Mouse (Mus musculus) spleen, embryonic (tissue): Measurements from ENCODE around the gene Cyth1.

ENCODE experiments used
- CTCF ChIA-PET: fragments of 350-600 bp; sonication (Branson Sonifier 250); formaldehyde crosslinking; loops from one replicate; lab custom pipeline; 2022; lab: Charles Lee

Gene Cyth1

GRCm38 (mm10) chr11:118202410-118203233, 45.8 kb downstream of the Cyth1 start:
- CTCF ChIA-PET: no interaction called here

- CTCF ChIA-PET: no interaction called here
Measured at GRCm38 (mm10) chr11:118201833-118202409, 46.5 kb downstream of the Cyth1 start.

GRCm38 (mm10) chr11:118200834-118201830, 47.3 kb downstream of the Cyth1 start:
- CTCF ChIA-PET: interaction anchor here (0.5 kb wide), 1 partner anchor 26 kb away, joined by 3 read pairs; no protein-coding TSS in a partner anchor

GRCm38 (mm10) chr11:118198296-118198600, 50.1 kb downstream of the Cyth1 start:
- CTCF ChIA-PET: interaction anchor here (1.7 kb wide), 1 partner anchor 11 kb away, joined by 5 read pairs; no protein-coding TSS in a partner anchor

GRCm38 (mm10) chr11:118197508-118198295, 50.7 kb downstream of the Cyth1 start:
- CTCF ChIA-PET: interaction anchor here (1.2 to 1.7 kb wide), 2 partner anchors 11 to 17 kb away, joined by 3 to 5 read pairs; no protein-coding TSS in a partner anchor

- CTCF ChIA-PET: interaction anchor here (1.2 kb wide), 1 partner anchor 16 kb away, joined by 3 read pairs; no protein-coding TSS in a partner anchor
Measured at GRCm38 (mm10) chr11:118196824-118197388, 51.5 kb downstream of the Cyth1 start.

- CTCF ChIA-PET: interaction anchor here (0.9 kb wide), 1 partner anchor 27 kb away, joined by 3 read pairs; no protein-coding TSS in a partner anchor
Measured at GRCm38 (mm10) chr11:118193390-118194147, 54.8 kb downstream of the Cyth1 start.

- CTCF ChIA-PET: interaction anchor here (0.7 to 0.9 kb wide), 2 partner anchors 24 to 28 kb away, joined by 3 read pairs; no protein-coding TSS in a partner anchor
Measured at GRCm38 (mm10) chr11:118192973-118193372, 55.4 kb downstream of the Cyth1 start.

- CTCF ChIA-PET: interaction anchor here (1.2 kb wide), 1 partner anchor 21 kb away, joined by 3 read pairs; no protein-coding TSS in a partner anchor
Measured at GRCm38 (mm10) chr11:118182768-118183167, 65.6 kb downstream of the Cyth1 start.

GRCm38 (mm10) chr11:118182353-118182752, 66.0 kb downstream of the Cyth1 start:
- CTCF ChIA-PET: interaction anchor here (0.6 to 1.2 kb wide), 2 partner anchors 20 to 525 kb away, joined by 3 to 8 read pairs; no protein-coding TSS in a partner anchor

GRCm38 (mm10) chr11:118180199-118180598, 68.2 kb downstream of the Cyth1 start:
- CTCF ChIA-PET: no interaction called here

GRCm38 (mm10) chr11:118178236-118178635, 70.2 kb downstream of the Cyth1 start:
- CTCF ChIA-PET: interaction anchor here (0.5 kb wide), 1 partner anchor 40 kb away, joined by 3 read pairs; no protein-coding TSS in a partner anchor

GRCm38 (mm10) chr11:118174752-118175151, 73.6 kb downstream of the Cyth1 start:
- CTCF ChIA-PET: interaction anchor here (1.0 kb wide), 1 partner anchor 10 kb away, joined by 3 read pairs; no protein-coding TSS in a partner anchor

GRCm38 (mm10) chr11:118172768-118173167, 75.6 kb downstream of the Cyth1 start:
- CTCF ChIA-PET: no interaction called here

- CTCF ChIA-PET: interaction anchor here (0.7 kb wide), 2 partner anchors 16 to 26 kb away, joined by 3 to 6 read pairs; no protein-coding TSS in a partner anchor
Measured at GRCm38 (mm10) chr11:118170333-118170732, 78.1 kb downstream of the Cyth1 start.

- CTCF ChIA-PET: interaction anchor here (0.5 to 0.9 kb wide), 2 partner anchors 65 to 70 kb away, joined by 3 read pairs; no protein-coding TSS in a partner anchor
Measured at GRCm38 (mm10) chr11:118168714-118169113, 79.7 kb downstream of the Cyth1 start.

GRCm38 (mm10) chr11:118166626-118167025, 81.8 kb downstream of the Cyth1 start:
- CTCF ChIA-PET: no interaction called here

- CTCF ChIA-PET: no interaction called here
Measured at GRCm38 (mm10) chr11:118165681-118166080, 82.7 kb downstream of the Cyth1 start.

- CTCF ChIA-PET: interaction anchor here (1.0 kb wide), 1 partner anchor 11 kb away, joined by 3 read pairs; no protein-coding TSS in a partner anchor
Measured at GRCm38 (mm10) chr11:118164566-118164965, 83.8 kb downstream of the Cyth1 start.
